Mouse (Mus musculus): ENCODE results near the gene Parg. TPM values are rescaled to one million over a fixed set of nuclear protein-coding genes. Genes with fewer than 3 reads are reported as not detected.
A peak's percentile ranks its signal among the peaks of the same experiment; 100 is the strongest.

Parg gene
- polyA plus RNA-seq, 1 experiment: 10.5 TPM

- H3K27me3 ChIP-seq (ENCODE audit: control insufficient read depth, insufficient read depth, insufficient read length): no peaks in the 10 kb centered on the region
- peaks cover 48% of the 10 kb centered on the region for H3K79me2 ChIP-seq (ENCODE audit: control insufficient read depth, insufficient read depth)
- no peaks in the 10 kb centered on the region for H3K36me3 ChIP-seq (ENCODE audit: control insufficient read depth, insufficient read depth)
- peak within 1 kb of the TSS; percentile 92 for H3K4me2 ChIP-seq (ENCODE audit: low read depth)
- H3ac ChIP-seq (ENCODE audit: control insufficient read depth, insufficient read length): peak within 1 kb of the TSS; percentile 87
- no peak for TF ChIP-seq CEBPB (IDR thresholded peaks at IDR 0.05; ENCODE audit: insufficient read depth, poor library complexity, severe bottlenecking)
- no peak for TF ChIP-seq E2F4 (IDR thresholded peaks at IDR 0.05; ENCODE audit: insufficient read depth)
- no peak for TF ChIP-seq MAX (IDR thresholded peaks at IDR 0.05; ENCODE audit: low read depth)
- TF ChIP-seq REST (IDR thresholded peaks at IDR 0.05; ENCODE audit: insufficient read depth, insufficient read length): no peak
- TF ChIP-seq SRF (IDR thresholded peaks at IDR 0.05; ENCODE audit: control insufficient read depth, insufficient read length, low read depth): no peak
- no peak for TF ChIP-seq TCF12 (IDR thresholded peaks at IDR 0.05; ENCODE audit: insufficient read depth, poor library complexity, severe bottlenecking)
- peak; percentile 92 for TF ChIP-seq POLR2AphosphoS2 (IDR thresholded peaks at IDR 0.05; ENCODE audit: insufficient read length, low read depth)
- TF ChIP-seq POLR2A (IDR thresholded peaks at IDR 0.05; ENCODE audit: insufficient read length, low read depth): peak; percentile 97
- peak in 1 of 3 experiments; percentile 22 for TF ChIP-seq MYOD1 (IDR thresholded peaks at IDR 0.05; ENCODE audit: control insufficient read depth in 1 of 3, insufficient read length in 2 of 3, low read depth in 2 of 3)
- TF ChIP-seq TCF3 (IDR thresholded peaks at IDR 0.05; ENCODE audit: insufficient read length, low read depth): no peak
- no peak for TF ChIP-seq MYOG (IDR thresholded peaks at IDR 0.05; ENCODE audit: control insufficient read depth in 1 of 3, insufficient read depth in 1 of 3, insufficient read length in 2 of 3, low read depth in 2 of 3)
- no peak for TF ChIP-seq USF1 (IDR thresholded peaks at IDR 0.05; ENCODE audit: low read depth)
- peak within 1 kb of the TSS; percentile 77 for H3K4me3 ChIP-seq
Measured at GRCm38 (mm10) chr14:32159690-32160246, 42.0 kb upstream of the Parg start, which contains the start of gene Ncoa4. Ncoa4 (plus strand) TSS chr14:32159865.

GRCm38 (mm10) chr14:32160563-32160962 is 41.2 kb upstream of the Parg start:
- peak overlapping the region; percentile 77 for H3K4me3 ChIP-seq
- H3K79me2 ChIP-seq (ENCODE audit: control insufficient read depth, insufficient read depth): peaks cover 51% of the 10 kb centered on the region
- TF ChIP-seq TCF12 (IDR thresholded peaks at IDR 0.05; ENCODE audit: insufficient read depth, poor library complexity, severe bottlenecking): no peak
- no peak for TF ChIP-seq SRF (IDR thresholded peaks at IDR 0.05; ENCODE audit: control insufficient read depth, insufficient read length, low read depth)
- TF ChIP-seq MYOG (IDR thresholded peaks at IDR 0.05; ENCODE audit: control insufficient read depth in 1 of 3, insufficient read depth in 1 of 3, insufficient read length in 2 of 3, low read depth in 2 of 3): no peak
- TF ChIP-seq USF1 (IDR thresholded peaks at IDR 0.05; ENCODE audit: low read depth): no peak
- no peak for TF ChIP-seq CEBPB (IDR thresholded peaks at IDR 0.05; ENCODE audit: insufficient read depth, poor library complexity, severe bottlenecking)
- no peak for TF ChIP-seq POLR2AphosphoS2 (IDR thresholded peaks at IDR 0.05; ENCODE audit: insufficient read length, low read depth)
- no peak for TF ChIP-seq TCF3 (IDR thresholded peaks at IDR 0.05; ENCODE audit: insufficient read length, low read depth)
- TF ChIP-seq POLR2A (IDR thresholded peaks at IDR 0.05; ENCODE audit: insufficient read length, low read depth): no peak
- TF ChIP-seq REST (IDR thresholded peaks at IDR 0.05; ENCODE audit: insufficient read depth, insufficient read length): no peak
- no peak for TF ChIP-seq MYOD1 (IDR thresholded peaks at IDR 0.05; ENCODE audit: control insufficient read depth in 1 of 3, insufficient read length in 2 of 3, low read depth in 2 of 3)
- TF ChIP-seq E2F4 (IDR thresholded peaks at IDR 0.05; ENCODE audit: insufficient read depth): no peak
- no peak for TF ChIP-seq MAX (IDR thresholded peaks at IDR 0.05; ENCODE audit: low read depth)
- peak overlapping the region; percentile 92 for H3K4me2 ChIP-seq (ENCODE audit: low read depth)
- H3K27me3 ChIP-seq (ENCODE audit: control insufficient read depth, insufficient read depth, insufficient read length): no peaks in the 10 kb centered on the region
- peak overlapping the region; percentile 87 for H3ac ChIP-seq (ENCODE audit: control insufficient read depth, insufficient read length)
- no peaks in the 10 kb centered on the region for H3K36me3 ChIP-seq (ENCODE audit: control insufficient read depth, insufficient read depth)

- Histone ChIP-seq H3K79me2 (ENCODE audit: control insufficient read depth, insufficient read depth) (peaks cover 57% of the 10 kb centered on the region), H3K4me2 (ENCODE audit: low read depth) (peak overlapping the region; percentile 92)
- no peak for TF ChIP-seq TCF3 (IDR thresholded peaks at IDR 0.05; ENCODE audit: insufficient read length, low read depth)
- TF ChIP-seq MYOD1 (IDR thresholded peaks at IDR 0.05; ENCODE audit: control insufficient read depth in 1 of 3, insufficient read length in 2 of 3, low read depth in 2 of 3): no peak
- TF ChIP-seq SRF (IDR thresholded peaks at IDR 0.05; ENCODE audit: control insufficient read depth, insufficient read length, low read depth): no peak
- no peak for TF ChIP-seq TCF12 (IDR thresholded peaks at IDR 0.05; ENCODE audit: insufficient read depth, poor library complexity, severe bottlenecking)
- TF ChIP-seq POLR2A (IDR thresholded peaks at IDR 0.05; ENCODE audit: insufficient read length, low read depth): no peak
- TF ChIP-seq MAX (IDR thresholded peaks at IDR 0.05; ENCODE audit: low read depth): no peak
- no peak for TF ChIP-seq USF1 (IDR thresholded peaks at IDR 0.05; ENCODE audit: low read depth)
- TF ChIP-seq CEBPB (IDR thresholded peaks at IDR 0.05; ENCODE audit: insufficient read depth, poor library complexity, severe bottlenecking): no peak
Measured at GRCm38 (mm10) chr14:32161090-32161885, 40.5 kb upstream of the Parg start.

GRCm38 (mm10) chr14:32162231-32162630 is 39.5 kb upstream of the Parg start:
- peaks cover 66% of the 10 kb centered on the region for H3K79me2 ChIP-seq (ENCODE audit: control insufficient read depth, insufficient read depth)
- TF ChIP-seq USF1 (IDR thresholded peaks at IDR 0.05; ENCODE audit: low read depth) (no peak), POLR2AphosphoS2 (IDR thresholded peaks at IDR 0.05; ENCODE audit: insufficient read length, low read depth) (no peak), E2F4 (IDR thresholded peaks at IDR 0.05; ENCODE audit: insufficient read depth) (no peak), TCF3 (IDR thresholded peaks at IDR 0.05; ENCODE audit: insufficient read length, low read depth) (no peak), SRF (IDR thresholded peaks at IDR 0.05; ENCODE audit: control insufficient read depth, insufficient read length, low read depth) (no peak), MYOG (IDR thresholded peaks at IDR 0.05; ENCODE audit: control insufficient read depth in 1 of 3, insufficient read depth in 1 of 3, insufficient read length in 2 of 3, low read depth in 2 of 3) (no peak), TCF12 (IDR thresholded peaks at IDR 0.05; ENCODE audit: insufficient read depth, poor library complexity, severe bottlenecking) (no peak), MAX (IDR thresholded peaks at IDR 0.05; ENCODE audit: low read depth) (no peak), MYOD1 (IDR thresholded peaks at IDR 0.05; ENCODE audit: control insufficient read depth in 1 of 3, insufficient read length in 2 of 3, low read depth in 2 of 3) (no peak), REST (IDR thresholded peaks at IDR 0.05; ENCODE audit: insufficient read depth, insufficient read length) (no peak), POLR2A (IDR thresholded peaks at IDR 0.05; ENCODE audit: insufficient read length, low read depth) (no peak), CEBPB (IDR thresholded peaks at IDR 0.05; ENCODE audit: insufficient read depth, poor library complexity, severe bottlenecking) (no peak)
- H3K4me3 ChIP-seq: no peak overlapping the region
- no peaks in the 10 kb centered on the region for H3K36me3 ChIP-seq (ENCODE audit: control insufficient read depth, insufficient read depth)
- no peak overlapping the region for H3K4me2 ChIP-seq (ENCODE audit: low read depth)
- no peak overlapping the region for H3ac ChIP-seq (ENCODE audit: control insufficient read depth, insufficient read length)
- no peaks in the 10 kb centered on the region for H3K27me3 ChIP-seq (ENCODE audit: control insufficient read depth, insufficient read depth, insufficient read length)

More at GRCm38 (mm10) chr14:32161090-32161885, 40.5 kb upstream of the Parg start:
- Histone ChIP-seq H3K36me3 (ENCODE audit: control insufficient read depth, insufficient read depth) (no peaks in the 10 kb centered on the region), H3ac (ENCODE audit: control insufficient read depth, insufficient read length) (no peak overlapping the region), H3K27me3 (ENCODE audit: control insufficient read depth, insufficient read depth, insufficient read length) (no peaks in the 10 kb centered on the region), H3K4me3 (peak overlapping the region; percentile 77)

All from myocyte (in vitro differentiated cells).